Mouse (Mus musculus) adrenal gland, postnatal 14 days (tissue): Measurements from ENCODE around the gene 9930104L06Rik. TPM values are rescaled to one million over a fixed set of nuclear protein-coding genes. Genes with fewer than 3 reads are reported as not detected.
"Not testable (repeated sequence)": the region's sequence is repeated elsewhere in the genome, so short reads cannot be mapped to it uniquely, and the experiment has no call there.

ENCODE experiments used
- DNase-seq: peaks from one replicate; pipeline ENCODE4 v3.0.0; 2021; ENCODE audit warnings: mixed read lengths
- long read RNA-seq, 2 experiments: library from polyadenylated mRNA; stranded (forward); transcript quantifications; one replicate each; pipeline ENCODE4 v2.0.0; 2021
- total RNA-seq: library from RNA; stranded (reverse); gene quantifications from 2 replicates; pipeline ENCODE4 v1.2.3, GENCODE M21; 2021

9930104L06Rik gene
- total RNA-seq = 12.9 and 13.4 TPM in 2 replicates
- long read RNA-seq, experiment 1, partial matches to known transcripts = 0 of 3 reads
- long read RNA-seq, experiment 1, other reads (novel, unspliced or antisense) = 3 of 3 reads
- long read RNA-seq, experiment 2, partial matches to known transcripts = 2 of 8 reads
- long read RNA-seq, experiment 2, other reads (novel, unspliced or antisense) = 5 of 8 reads

- DNase-seq = peak; percentile 95
Observed at GRCm38 (mm10) chr4:124936613-124937471, at the start of gene 9930104L06Rik. Gene 9930104L06Rik, plus strand, starts transcription at chr4:124937048.

GRCm38 (mm10) chr4:124888702-124889101 lies 48.1 kb upstream of the 9930104L06Rik start:
- DNase-seq = no peak

GRCm38 (mm10) chr4:124889935-124890334 lies 46.9 kb upstream of the 9930104L06Rik start:
- no peak for DNase-seq

- DNase-seq = no peak
Observed at GRCm38 (mm10) chr4:124890831-124891230, 46.0 kb upstream of the 9930104L06Rik start.

GRCm38 (mm10) chr4:124893769-124894168 lies 43.1 kb upstream of the 9930104L06Rik start:
- no peak for DNase-seq

- peak; percentile 42 for DNase-seq
Observed at GRCm38 (mm10) chr4:124894508-124895428, 42.1 kb upstream of the 9930104L06Rik start.

- no peak for DNase-seq
Observed at GRCm38 (mm10) chr4:124898428-124898827, 38.4 kb upstream of the 9930104L06Rik start.

- no peak for DNase-seq
Observed at GRCm38 (mm10) chr4:124899906-124900305, 36.9 kb upstream of the 9930104L06Rik start.

- DNase-seq = no peak
Observed at GRCm38 (mm10) chr4:124905417-124905816, 31.4 kb upstream of the 9930104L06Rik start.

- DNase-seq = peak; percentile 53
Observed at GRCm38 (mm10) chr4:124905971-124906822, 30.7 kb upstream of the 9930104L06Rik start.

GRCm38 (mm10) chr4:124928102-124928501 lies 8.7 kb upstream of the 9930104L06Rik start:
- DNase-seq = no peak

GRCm38 (mm10) chr4:124939211-124939610 lies 2.4 kb downstream of the 9930104L06Rik start, which contains the start of gene Cdca8:
Gene Cdca8, minus strand, starts transcription at chr4:124939311.
- not testable (repeated sequence) for DNase-seq

- peak; percentile 89 for DNase-seq
Observed at GRCm38 (mm10) chr4:124943022-124943421, 6.2 kb downstream of the 9930104L06Rik start.

- DNase-seq = no peak
Observed at GRCm38 (mm10) chr4:124943781-124944180, 6.9 kb downstream of the 9930104L06Rik start.

- no peak for DNase-seq
Observed at GRCm38 (mm10) chr4:124944961-124945360, 8.1 kb downstream of the 9930104L06Rik start.

- DNase-seq = peak; percentile 54
Observed at GRCm38 (mm10) chr4:124949488-124949887, 12.6 kb downstream of the 9930104L06Rik start.

GRCm38 (mm10) chr4:124950181-124951035 lies 13.6 kb downstream of the 9930104L06Rik start:
- no peak for DNase-seq

- DNase-seq = no peak
Observed at GRCm38 (mm10) chr4:124951036-124951433, 14.2 kb downstream of the 9930104L06Rik start.

- no peak for DNase-seq
Observed at GRCm38 (mm10) chr4:124953546-124953945, 16.7 kb downstream of the 9930104L06Rik start.

- no peak for DNase-seq
Observed at GRCm38 (mm10) chr4:124957284-124957683, 20.4 kb downstream of the 9930104L06Rik start.
